Mouse (Mus musculus) lung, embryonic 14.5 days (tissue): ENCODE results near the gene Cct2. TPM values are rescaled to one million over a fixed set of nuclear protein-coding genes. Genes with fewer than 3 reads are reported as not detected.

Experiments
- ATAC-seq: fragments of 200-750 bp; cut with Nextera tagmentation; 2 replicates; pipeline ENCODE4 v1.8.0; 2017; ENCODE audit warnings: mild to moderate bottlenecking, moderate TSS enrichment, moderate library complexity; ENCODE audit not compliant: insufficient read depth
- DNase-seq: peaks from one replicate; pipeline ENCODE4 v3.0.0-alpha.2; 2015
- H3K27ac ChIP-seq: fragments of 300-500 bp; sonication (generic); 2 replicates; pipeline ENCODE4 v1.5.1; 2014; ENCODE audit warnings: low read depth, mild to moderate bottlenecking, moderate library complexity
- H3K27me3 ChIP-seq: fragments of 300-500 bp; sonication (generic); 2 replicates; pipeline ENCODE4 v1.6.1; 2014; ENCODE audit warnings: low read length, control low read depth; ENCODE audit not compliant: insufficient read depth
- H3K36me3 ChIP-seq: fragments of 300-500 bp; sonication (generic); 2 replicates; pipeline ENCODE4 v1.6.1; 2014; ENCODE audit warnings: control low read depth; ENCODE audit not compliant: insufficient read depth
- H3K4me1 ChIP-seq: fragments of 300-500 bp; sonication (generic); 2 replicates; pipeline ENCODE4 v1.6.1; 2014; ENCODE audit warnings: antibody characterized with exemption, control low read depth; ENCODE audit not compliant: insufficient read depth
- H3K4me2 ChIP-seq: fragments of 300-500 bp; sonication (generic); 2 replicates; pipeline ENCODE4 v1.6.1; 2014; ENCODE audit warnings: mild to moderate bottlenecking
- H3K4me3 ChIP-seq: fragments of 300-500 bp; sonication (generic); 2 replicates; pipeline ENCODE4 v1.5.1; 2014; ENCODE audit warnings: low read depth, low read length
- H3K9ac ChIP-seq: fragments of 300-500 bp; sonication (generic); 2 replicates; pipeline ENCODE4 v1.6.1; 2014
- H3K9me3 ChIP-seq: fragments of 300-500 bp; sonication (generic); 2 replicates; pipeline ENCODE4 v1.6.1; 2016; ENCODE audit warnings: low read depth, low read length, control low read depth
- CTCF ChIP-seq: IDR thresholded peaks from 2 replicates; pipeline ENCODE4 v1.5.1; 2016; ENCODE audit warnings: antibody characterized with exemption, low read depth
- WGBS: fragments of 180-500 bp; shearing (Covaris S2); extraction: QIAGEN DNeasy Blood & Tissue Kit; methylation state at CpG from one replicate; pipeline ENCODE4 v1.1.7; 2014; 5-methylcytosine and 5-hydroxymethylcytosine counted together
- polyA plus RNA-seq: library from polyadenylated mRNA; unstranded; fragments of >200 nt; fragmentation: Nextera tagmentation; extraction: Ambion mirVana; gene quantifications from 2 replicates; pipeline ENCODE4 v1.2.1, GENCODE M21; 2014

Gene Cct2
- polyA plus RNA-seq, 1 experiment from 2014 or later, result 283 TPM

GRCm38 (mm10) chr10:117103854-117104598 lies 40.4 kb upstream of the Cct2 start:
- Histone ChIP-seq H3K4me3 (no peak overlapping the region), H3K36me3 (0 out of 2 replicates have a peak, but pooled peaks cover 5% of the 10 kb centered on the region), H3K9ac (no peak overlapping the region), H3K4me1 (peaks cover 17% of the 10 kb centered on the region; the same call in 1 of the 2 replicates), H3K9me3 (no peaks in the 10 kb centered on the region), H3K4me2 (no peak overlapping the region), H3K27ac (no peak overlapping the region), H3K27me3 (no peaks in the 10 kb centered on the region)
- no peak for TF ChIP-seq CTCF
- DNase-seq, result no peak
- ATAC-seq, result no peak

- Histone ChIP-seq H3K9me3 (no peaks in the 10 kb centered on the region), H3K4me2 (no peak overlapping the region), H3K36me3 (0 out of 2 replicates have a peak, but pooled peaks cover 9% of the 10 kb centered on the region), H3K27me3 (no peaks in the 10 kb centered on the region), H3K27ac (no peak overlapping the region), H3K9ac (no peak overlapping the region), H3K4me1 (peaks cover 8% of the 10 kb centered on the region; the same call in 1 of the 2 replicates), H3K4me3 (no peak overlapping the region)
- no peak for TF ChIP-seq CTCF
- no peak for ATAC-seq
- DNase-seq, result no peak
- WGBS, result 59% methylated on average over 5 of the region's 5 CpGs
Observed at GRCm38 (mm10) chr10:117100175-117100574, 36.6 kb upstream of the Cct2 start.

DNA sequence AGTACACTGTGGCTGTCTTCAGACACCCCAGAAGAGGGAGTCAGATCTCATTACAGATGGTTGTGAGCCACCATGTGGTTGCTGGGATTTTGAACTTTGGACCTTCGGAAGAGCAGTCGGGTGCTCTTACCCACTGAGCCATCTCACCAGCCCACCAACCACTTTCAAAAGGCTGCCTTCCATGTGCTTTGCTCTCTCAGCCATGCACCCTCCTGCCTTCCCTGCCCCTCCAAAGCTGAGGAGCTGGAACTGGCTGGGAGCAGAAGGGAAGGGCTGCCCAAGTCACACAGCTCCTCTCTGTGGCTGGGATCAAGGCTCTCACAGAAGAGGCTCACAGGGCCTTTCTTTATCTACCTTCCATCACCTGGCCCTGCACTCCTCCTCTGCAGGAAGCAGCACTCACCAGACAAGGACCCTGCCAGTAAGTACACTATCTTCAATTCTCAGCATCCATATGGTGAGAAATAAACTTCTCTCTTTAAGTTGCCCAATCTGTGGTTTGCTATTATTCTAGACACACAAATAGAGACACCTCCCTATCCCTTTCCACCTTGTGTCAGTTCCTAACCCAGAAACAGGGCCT lies 33.6 kb upstream of the Cct2 start:
- DNase-seq (no peak), ATAC-seq (no peak)

GRCm38 (mm10) chr10:117096096-117096495 lies 32.5 kb upstream of the Cct2 start:
- no peak for ATAC-seq
- Histone ChIP-seq H3K4me3 (no peak overlapping the region), H3K27me3 (no peaks in the 10 kb centered on the region), H3K4me1 (peaks cover 6% of the 10 kb centered on the region), H3K27ac (no peak overlapping the region; the same call in 1 of the 2 replicates), H3K9ac (no peak overlapping the region), H3K4me2 (no peak overlapping the region), H3K36me3 (peaks cover 14% of the 10 kb centered on the region), H3K9me3 (no peaks in the 10 kb centered on the region)
- 80% methylated on average over 6 of the region's 6 CpGs for WGBS
- no peak for DNase-seq
- no peak for TF ChIP-seq CTCF

More for the DNA sequence above, 33.6 kb upstream of the Cct2 start:
- no peak for TF ChIP-seq CTCF
- no peaks in the 10 kb centered on the region for H3K9me3 ChIP-seq
- H3K27me3 ChIP-seq, result no peaks in the 10 kb centered on the region
- H3K4me1 ChIP-seq, result peaks cover 6% of the 10 kb centered on the region
- no peak overlapping the region for H3K9ac ChIP-seq
- H3K4me3 ChIP-seq, result no peak overlapping the region
- no peak overlapping the region for H3K4me2 ChIP-seq
- 58% methylated on average over 2 of the region's 2 CpGs for WGBS
- H3K36me3 ChIP-seq, result peaks cover 15% of the 10 kb centered on the region
- no peak overlapping the region for H3K27ac ChIP-seq

DNA sequence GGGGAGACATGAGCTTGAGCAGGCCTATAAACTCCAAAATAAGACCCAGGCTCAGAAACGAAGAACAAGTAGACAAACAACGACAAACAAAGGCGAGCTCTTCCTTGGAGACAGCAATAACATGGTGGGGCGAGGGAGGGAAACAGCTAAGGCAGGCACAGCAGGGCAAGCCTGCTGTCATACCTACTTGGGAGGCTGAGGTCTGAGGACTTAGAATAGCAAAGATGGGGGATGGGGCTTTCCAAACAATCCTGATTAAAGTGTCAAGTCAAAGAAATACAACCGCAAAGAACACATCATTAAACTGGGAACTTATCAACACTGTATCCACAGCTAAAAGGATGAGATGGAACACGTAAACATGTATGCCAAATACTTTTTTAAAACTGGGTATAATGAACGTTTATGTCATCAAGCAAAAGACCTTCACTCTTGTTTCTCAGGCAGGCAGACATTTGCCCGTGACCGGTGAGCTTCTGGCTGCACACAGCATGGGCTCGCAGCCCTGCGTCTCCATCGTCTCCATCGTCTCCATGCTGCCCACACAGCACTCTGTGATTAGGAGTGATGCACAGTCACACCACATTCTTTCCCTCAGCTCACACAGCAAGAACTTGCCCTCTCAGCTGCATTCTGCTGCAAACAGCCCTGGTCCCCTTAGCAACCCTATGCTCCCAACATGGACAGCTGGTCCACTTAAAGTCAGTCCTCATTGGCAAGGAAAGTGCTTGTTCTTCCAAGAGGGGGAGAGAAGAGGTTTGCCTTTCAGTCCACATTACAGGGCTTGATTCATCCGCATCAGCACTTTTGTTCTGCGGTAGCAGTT lies 31.1 kb upstream of the Cct2 start:
- H3K4me2 ChIP-seq, result peak overlapping the region; percentile 27; the same call in 1 of the 2 replicates
- no peak overlapping the region for H3K4me3 ChIP-seq
- H3K9me3 ChIP-seq, result no peaks in the 10 kb centered on the region
- peaks cover 6% of the 10 kb centered on the region for H3K4me1 ChIP-seq
- H3K27me3 ChIP-seq, result no peaks in the 10 kb centered on the region
- no peak overlapping the region for H3K9ac ChIP-seq
- H3K27ac ChIP-seq, result peak overlapping the region; percentile 87
- 20% methylated on average over 15 of the region's 15 CpGs for WGBS
- ATAC-seq, result peak; percentile 97
- peaks cover 13% of the 10 kb centered on the region for H3K36me3 ChIP-seq
- DNase-seq, result peak; percentile 87
- TF ChIP-seq CTCF, result no peak

GRCm38 (mm10) chr10:117089628-117090027 lies 26.0 kb upstream of the Cct2 start:
- Histone ChIP-seq H3K9ac (no peak overlapping the region), H3K27me3 (no peaks in the 10 kb centered on the region), H3K4me1 (peaks cover 5% of the 10 kb centered on the region), H3K4me3 (no peak overlapping the region), H3K9me3 (no peaks in the 10 kb centered on the region), H3K4me2 (no peak overlapping the region), H3K27ac (no peak overlapping the region), H3K36me3 (peaks cover 21% of the 10 kb centered on the region)
- TF ChIP-seq CTCF, result no peak
- ATAC-seq, result no peak
- WGBS, result 55% methylated on average over 4 of the region's 4 CpGs
- no peak for DNase-seq

GRCm38 (mm10) chr10:117081914-117082359 lies 18.3 kb upstream of the Cct2 start:
- no peak for ATAC-seq
- WGBS, result 75% methylated on average over 2 of the region's 2 CpGs
- Histone ChIP-seq H3K27ac (no peak overlapping the region), H3K4me1 (no peaks in the 10 kb centered on the region), H3K4me2 (no peak overlapping the region), H3K9me3 (no peaks in the 10 kb centered on the region), H3K27me3 (no peaks in the 10 kb centered on the region), H3K36me3 (peaks cover 72% of the 10 kb centered on the region), H3K9ac (no peak overlapping the region), H3K4me3 (no peak overlapping the region)
- DNase-seq, result no peak
- TF ChIP-seq CTCF, result no peak
